Mouse (Mus musculus) adrenal gland, adult (tissue): Measurements from ENCODE around the gene Hnrnpl.

Experiments
- DNase-seq, 2 experiments: peaks; one replicate each; pipeline ENCODE4 v3.0.0; 2022 to 2023; ENCODE audit warnings: low spot score in 1 of 2; ENCODE audit not compliant: inconsistent age in 2 of 2

Hnrnpl gene

GRCm38 (mm10) chr7:28825686-28826401 lies 17.5 kb downstream of the Hnrnpl start:
- DNase-seq, result peak; percentile 55 to 88

GRCm38 (mm10) chr7:28826402-28826772 lies 18.0 kb downstream of the Hnrnpl start:
- DNase-seq, result peak in 1 of 2 experiments; percentile 43

- peak; percentile 60 to 77 for DNase-seq
Observed at GRCm38 (mm10) chr7:28827338-28827737, 19.0 kb downstream of the Hnrnpl start.

- DNase-seq, result peak; percentile 86 to 92
Observed at GRCm38 (mm10) chr7:28829821-28830220, 21.5 kb downstream of the Hnrnpl start.

- DNase-seq, result peak in 1 of 2 experiments; percentile 28
Observed at GRCm38 (mm10) chr7:28830981-28831380, 22.6 kb downstream of the Hnrnpl start.

- DNase-seq, result no peak
Observed at GRCm38 (mm10) chr7:28831411-28832125, 23.2 kb downstream of the Hnrnpl start.

- no peak for DNase-seq
Observed at GRCm38 (mm10) chr7:28832137-28832536, 23.8 kb downstream of the Hnrnpl start.

GRCm38 (mm10) chr7:28833723-28834347 lies 25.5 kb downstream of the Hnrnpl start, which contains the start of gene Lgals4:
Gene Lgals4, plus strand, starts transcription at chr7:28833854.
- DNase-seq, result no peak

GRCm38 (mm10) chr7:28836936-28837335 lies 28.6 kb downstream of the Hnrnpl start:
- DNase-seq, result peak in 1 of 2 experiments; percentile 34

- DNase-seq, result peak in 1 of 2 experiments; percentile 47
Observed at GRCm38 (mm10) chr7:28838331-28838730, 30.0 kb downstream of the Hnrnpl start.

- DNase-seq, result no peak
Observed at GRCm38 (mm10) chr7:28847273-28847672, 38.9 kb downstream of the Hnrnpl start.

GRCm38 (mm10) chr7:28849700-28850236 lies 41.4 kb downstream of the Hnrnpl start:
- no peak for DNase-seq

- no peak for DNase-seq
Observed at GRCm38 (mm10) chr7:28850642-28851041, 42.3 kb downstream of the Hnrnpl start.

GRCm38 (mm10) chr7:28859953-28860352 lies 51.6 kb downstream of the Hnrnpl start:
- no peak for DNase-seq

- DNase-seq, result no peak
Observed at GRCm38 (mm10) chr7:28860898-28861297, 52.6 kb downstream of the Hnrnpl start.

- DNase-seq, result no peak
Observed at GRCm38 (mm10) chr7:28862817-28863499, 54.6 kb downstream of the Hnrnpl start.

- DNase-seq, result no peak
Observed at GRCm38 (mm10) chr7:28863540-28863939, 55.2 kb downstream of the Hnrnpl start, which contains the start of gene Lgals7. Gene Lgals7, plus strand, starts transcription at chr7:28863853.

GRCm38 (mm10) chr7:28864288-28864750 lies 56.0 kb downstream of the Hnrnpl start:
- DNase-seq, result no peak

- peak; percentile 87 to 92 for DNase-seq
Observed at GRCm38 (mm10) chr7:28865481-28866300, 57.4 kb downstream of the Hnrnpl start.
